Mouse (Mus musculus) kidney, postnatal 10 days (tissue): ENCODE measurements at regions not wholly inside any gene's neighbourhood (a gene's known extent, or its start where the extent isn't known, plus 50 kb on each side); places are given as distances from the start of the nearest gene placed in this dataset.

Source experiments
- DNase-seq: peaks from one replicate; pipeline ENCODE4 v3.0.0; 2021; ENCODE audit warnings: mixed read lengths

DNA sequence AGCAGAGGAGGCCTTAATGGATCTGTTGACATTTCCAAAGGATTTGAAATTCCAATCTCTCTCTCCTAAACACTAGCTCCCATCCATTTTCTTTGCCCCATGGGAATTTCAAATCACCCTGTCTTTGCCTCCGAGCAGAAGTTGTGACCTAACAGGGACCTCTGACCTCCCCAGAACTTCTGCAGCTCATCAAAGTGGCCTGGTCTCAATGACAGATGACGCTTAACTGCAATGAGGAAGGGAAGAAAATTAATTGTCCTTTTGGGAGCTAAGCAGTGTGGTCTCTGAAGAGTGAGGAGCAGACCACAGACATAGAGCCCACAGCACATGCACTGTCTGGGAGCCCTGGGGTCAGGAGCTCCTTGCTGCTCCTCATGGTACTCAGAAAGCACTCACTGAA lies 155.3 kb downstream of the Tox3 start:
- no peak for DNase-seq

GRCm38 (mm10) chr8:90182807-90183206 lies 165.3 kb downstream of the Tox3 start:
- DNase-seq, result no peak

GRCm38 (mm10) chr8:90176771-90177170 lies 171.4 kb downstream of the Tox3 start:
- DNase-seq, result no peak

DNA sequence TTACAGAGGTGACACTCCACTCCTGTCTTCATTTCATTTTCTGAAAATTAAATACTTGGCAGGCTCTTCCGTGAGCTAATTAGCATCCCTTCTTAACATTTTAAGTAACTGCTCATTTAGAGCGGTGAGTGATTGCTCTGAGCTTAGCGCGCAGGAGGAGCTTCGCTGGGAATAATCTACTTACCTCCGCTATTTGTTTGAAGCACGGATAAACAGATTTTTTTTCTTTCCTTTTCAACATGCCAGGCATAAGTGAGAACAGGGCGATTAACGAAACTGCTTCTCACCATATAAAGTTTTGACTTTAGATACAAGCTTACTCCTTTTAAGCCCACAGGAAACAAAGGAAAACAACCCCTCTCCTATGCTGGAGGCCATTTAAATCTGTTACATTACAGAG lies 171.8 kb downstream of the Tox3 start:
- no peak for DNase-seq

DNA sequence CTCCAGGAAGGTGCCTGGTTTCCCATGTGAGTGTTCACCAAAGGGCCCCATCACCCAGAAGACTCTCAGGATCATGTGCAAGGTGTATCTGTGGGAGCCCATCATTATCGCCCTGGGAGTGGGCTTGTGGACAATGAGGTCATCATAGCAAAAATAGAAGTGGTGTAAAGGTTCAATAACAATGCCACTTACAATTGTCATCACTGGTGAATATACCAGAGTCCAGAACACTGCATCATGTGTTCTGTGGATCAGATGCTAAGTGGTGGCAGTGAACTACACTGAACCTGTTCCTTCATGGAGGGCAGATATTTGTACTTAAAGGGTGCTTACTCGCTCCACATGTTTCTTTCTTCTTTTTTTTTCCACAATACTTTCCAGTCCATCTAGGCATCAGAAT lies 181.5 kb downstream of the Tox3 start:
- no peak for DNase-seq

- DNase-seq, result no peak
Measured at GRCm38 (mm10) chr8:90151477-90151876, 196.7 kb downstream of the Tox3 start.

GRCm38 (mm10) chr8:90149903-90150302 lies 198.2 kb downstream of the Tox3 start:
- DNase-seq, result no peak

GRCm38 (mm10) chr8:90134626-90135025 lies 213.5 kb downstream of the Tox3 start:
- DNase-seq, result no peak

GRCm38 (mm10) chr8:90130704-90131267 lies 217.4 kb downstream of the Tox3 start:
- DNase-seq, result no peak

- DNase-seq, result no peak
Measured at GRCm38 (mm10) chr8:90125426-90125825, 222.7 kb downstream of the Tox3 start.

GRCm38 (mm10) chr8:90123101-90123500 lies 225.0 kb downstream of the Tox3 start:
- no peak for DNase-seq

GRCm38 (mm10) chr8:90121935-90122334 lies 226.2 kb downstream of the Tox3 start:
- no peak for DNase-seq

GRCm38 (mm10) chr8:90121017-90121416 lies 227.1 kb downstream of the Tox3 start:
- DNase-seq, result no peak

- no peak for DNase-seq
Measured at GRCm38 (mm10) chr8:90115436-90115835, 232.7 kb downstream of the Tox3 start.

- no peak for DNase-seq
Measured at GRCm38 (mm10) chr8:90100509-90100908, 247.6 kb downstream of the Tox3 start.

GRCm38 (mm10) chr8:90082630-90083029 lies 265.5 kb downstream of the Tox3 start:
- no peak for DNase-seq

DNA sequence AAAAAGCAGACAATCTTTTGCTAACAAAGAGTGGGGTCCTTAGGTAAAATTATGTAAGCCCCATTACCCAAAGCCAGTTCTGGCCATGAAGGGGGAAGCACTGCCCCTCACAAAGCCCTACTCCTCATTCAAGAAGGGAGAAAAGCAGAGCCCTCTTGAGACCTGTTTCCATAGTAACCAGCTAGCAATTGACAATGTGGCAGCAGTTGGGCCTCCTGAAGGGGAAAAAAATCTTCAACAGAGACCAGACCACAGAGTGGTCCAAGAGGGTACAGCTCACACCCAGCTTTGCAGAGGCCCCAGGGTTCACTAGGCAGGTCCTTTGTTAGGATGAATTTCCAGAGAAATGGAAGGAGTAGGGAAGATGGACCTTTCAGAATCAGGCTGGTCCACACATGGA lies 271.8 kb downstream of the Tox3 start:
- no peak for DNase-seq

GRCm38 (mm10) chr8:90075796-90076195 lies 272.3 kb downstream of the Tox3 start:
- DNase-seq, result no peak

DNA sequence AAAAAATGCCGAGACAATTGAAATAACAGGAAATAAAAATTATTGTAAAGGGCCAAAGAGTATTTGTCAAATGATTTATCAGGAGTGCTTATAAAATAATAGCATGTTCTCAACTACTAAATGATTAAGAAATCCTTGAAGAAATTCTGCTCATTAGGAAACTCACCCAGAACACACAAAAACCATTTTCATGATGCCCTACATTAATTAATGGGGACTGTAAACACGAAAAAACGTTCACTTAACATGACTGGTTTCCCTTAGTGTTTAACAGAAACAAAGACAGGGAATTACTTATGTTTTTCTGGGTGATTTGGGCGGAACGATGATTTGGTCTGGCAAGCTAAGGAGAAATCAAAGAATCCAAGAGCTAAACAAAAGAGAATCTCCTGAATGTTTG lies 278.1 kb downstream of the Tox3 start:
- no peak for DNase-seq

GRCm38 (mm10) chr8:90069411-90069993 lies 278.6 kb downstream of the Tox3 start:
- DNase-seq, result no peak

DNA sequence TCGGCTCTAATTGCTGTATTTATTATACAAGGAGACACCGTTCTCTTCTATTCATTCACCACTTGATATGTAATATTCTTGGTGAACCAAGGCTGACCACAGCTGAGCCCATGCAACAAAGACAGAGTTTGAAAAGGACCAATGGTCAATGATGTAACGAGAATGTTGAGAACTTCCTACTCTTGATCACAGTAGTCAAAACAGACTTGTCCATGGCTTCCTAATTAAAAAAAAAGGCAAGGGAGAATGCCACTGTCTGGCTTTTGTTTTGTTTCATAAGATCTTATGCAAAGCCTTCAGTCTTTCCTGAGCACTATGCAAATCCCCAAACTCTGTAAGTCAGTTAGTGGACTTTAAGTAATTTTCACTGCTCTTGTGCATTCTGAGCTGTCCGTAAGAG lies 279.7 kb downstream of the Tox3 start:
- no peak for DNase-seq

- DNase-seq, result no peak
Measured at GRCm38 (mm10) chr8:90064381-90064780, 283.8 kb downstream of the Tox3 start.

DNA sequence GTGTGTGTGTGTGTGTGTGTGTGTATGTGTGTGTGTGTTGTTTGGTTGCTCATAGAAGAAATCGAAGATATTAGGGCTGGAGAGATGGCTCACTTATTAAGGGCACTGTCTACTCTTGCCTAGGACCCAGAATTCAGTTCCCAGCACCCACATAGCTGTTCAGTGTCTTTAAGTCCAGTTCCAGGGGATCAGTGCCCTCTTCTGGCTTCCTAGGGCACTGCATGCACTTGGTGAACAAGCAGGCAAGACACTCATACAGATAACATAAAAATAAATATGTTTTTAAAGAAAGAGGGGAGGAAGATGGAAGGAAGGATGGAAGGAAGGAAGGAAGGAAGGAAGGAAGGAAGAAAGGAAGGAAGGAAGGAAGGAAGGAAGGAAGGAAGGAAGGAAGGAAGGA lies 284.9 kb downstream of the Tox3 start:
- peak; percentile 20 for DNase-seq

- peak; percentile 30 for DNase-seq
Measured at GRCm38 (mm10) chr8:90058631-90059166, 289.4 kb downstream of the Tox3 start.

GRCm38 (mm10) chr8:90056331-90056730 lies 291.8 kb downstream of the Tox3 start:
- DNase-seq, result no peak
